Mouse (Mus musculus): ENCODE measurements at regions not wholly inside any gene's neighbourhood (a gene's known extent, or its start where the extent isn't known, plus 50 kb on each side); places are given as distances from the start of the nearest gene placed in this dataset.

- no peak for TF ChIP-seq CTCF (IDR thresholded peaks at IDR 0.05; ENCODE audit: control insufficient read depth, insufficient read depth, insufficient replicate concordance, low read depth, low read length)
- TF ChIP-seq POLR2A (IDR thresholded peaks at IDR 0.05; ENCODE audit: control insufficient read depth, low read depth, low read length), result no peak
Measured at GRCm38 (mm10) chr15:33758771-33759170, 598.9 kb downstream of the 9430069I07Rik start.

Data from testis, adult 2 months (tissue).